Mouse (Mus musculus): ENCODE data around the gene Eps8l2. TPM values are rescaled to one million over a fixed set of nuclear protein-coding genes. Genes with fewer than 3 reads are reported as not detected.
A peak's percentile ranks its signal among the peaks of the same experiment; 100 is the strongest.

Gene Eps8l2
- total and polyA plus RNA-seq, 3 experiments = 0.10 TPM; not detected in 2

GRCm38 (mm10) chr7:141356971-141357370, 18.3 kb downstream of the Eps8l2 start:
- no peaks in the 10 kb centered on the region for H3K9me3 ChIP-seq (replicated peaks; ENCODE audit: insufficient read depth, low read length)
- H3K36me3 ChIP-seq (ENCODE audit: control insufficient read depth in 1 of 2, insufficient read depth in 2 of 2, low read length in 2 of 2) = no peaks in the 10 kb centered on the region
- H3K79me2 ChIP-seq (ENCODE audit: control insufficient read depth, insufficient read depth, low read length, poor library complexity) = no peaks in the 10 kb centered on the region
- H3K27ac ChIP-seq (ENCODE audit: control insufficient read depth, low read depth, low read length) = no peak overlapping the region
- 0 out of 2 replicates have a peak overlapping the region, but pooled peaks have one; percentile 3 for H3K9ac ChIP-seq (ENCODE audit: control insufficient read depth, low read depth, low read length, poor library complexity, severe bottlenecking)
- H3K27me3 ChIP-seq (ENCODE audit: control insufficient read depth in 1 of 2, insufficient read depth in 2 of 2, low read length in 2 of 2) = peaks cover 4 to 15% of the 10 kb centered on the region in 2 experiments; a peak in 3 of 4 replicates
- TF ChIP-seq MAX (IDR thresholded peaks at IDR 0.05; ENCODE audit: low read length) = 0 out of 2 replicates have a peak, but pooled peaks have one; percentile 41
- no peak for TF ChIP-seq POLR2AphosphoS5 (IDR thresholded peaks at IDR 0.05; ENCODE audit: borderline replicate concordance, low read depth, low read length)
- no peak for TF ChIP-seq CTCF (IDR thresholded peaks at IDR 0.05 in 2 of 3, conservative IDR thresholded peaks at IDR 0.05 in 1 of 3; ENCODE audit: control insufficient read depth in 1 of 3, insufficient read depth in 1 of 3, low read depth in 2 of 3, low read length in 3 of 3, poor library complexity in 1 of 3, severe bottlenecking in 1 of 3)
- no peak for TF ChIP-seq RAD21 (IDR thresholded peaks at IDR 0.05; ENCODE audit: low read depth, low read length)
- TF ChIP-seq MXI1 (IDR thresholded peaks at IDR 0.05; ENCODE audit: low read depth, low read length) = peak; percentile 44; the same call in 1 of the 2 replicates
- no peak for TF ChIP-seq ZKSCAN1 (IDR thresholded peaks at IDR 0.05; ENCODE audit: low read depth, low read length)
- no peak for TF ChIP-seq HCFC1 (IDR thresholded peaks at IDR 0.05; ENCODE audit: low read depth, low read length)
- TF ChIP-seq E2F4 (IDR thresholded peaks at IDR 0.05; ENCODE audit: borderline replicate concordance, low read depth, low read length) = no peak
- no peak for TF ChIP-seq POLR2A (IDR thresholded peaks at IDR 0.05; ENCODE audit: control insufficient read depth in 1 of 2, insufficient read depth in 1 of 2, low read depth in 1 of 2, low read length in 2 of 2, poor library complexity in 1 of 2)
- no peak for TF ChIP-seq RCOR1 (IDR thresholded peaks at IDR 0.05; ENCODE audit: low read depth, low read length)
- no peak for TF ChIP-seq MAFK (IDR thresholded peaks at IDR 0.05; ENCODE audit: borderline replicate concordance, low read depth, low read length)
- TF ChIP-seq ZC3H11A (IDR thresholded peaks at IDR 0.05; ENCODE audit: low read depth, low read length) = no peak
- TF ChIP-seq SIN3A (IDR thresholded peaks at IDR 0.05; ENCODE audit: low read length) = peak; percentile 42; the same call in 1 of the 2 replicates
- H3K4me3 ChIP-seq (ENCODE audit: control insufficient read depth in 1 of 2, insufficient read depth in 1 of 2, low read depth in 2 of 2, low read length in 2 of 2) = 0 out of 4 replicates have a peak overlapping the region, but pooled peaks have one; percentile 10 to 15
- H3K4me1 ChIP-seq (ENCODE audit: control insufficient read depth in 1 of 2, insufficient read depth in 2 of 2, low read length in 2 of 2) = peaks cover 0 to 9% of the 10 kb centered on the region in 2 experiments; a peak in 3 of 4 replicates
- DNase-seq (ENCODE audit: low read depth, low spot score) = peak; percentile 61

DNA sequence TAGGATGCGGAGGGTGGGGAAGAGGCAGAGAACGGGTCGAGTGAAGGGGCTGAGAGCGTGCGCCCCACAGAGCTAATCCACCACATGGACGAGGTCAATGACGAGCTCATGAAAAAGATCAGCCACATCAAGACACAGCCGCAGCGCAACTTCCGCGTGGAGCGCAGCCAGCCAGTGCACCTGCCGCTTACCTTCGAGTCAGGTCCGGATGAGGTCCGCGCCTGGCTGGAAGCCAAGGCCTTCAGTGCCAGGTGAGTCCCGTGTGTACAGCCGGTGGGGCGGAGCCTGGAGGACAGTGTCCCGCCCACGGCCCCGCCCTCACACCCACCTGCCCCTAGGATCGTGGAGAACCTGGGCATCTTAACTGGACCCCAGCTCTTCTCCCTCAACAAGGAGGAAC, 22.8 kb downstream of the Eps8l2 start:
- Histone ChIP-seq H3K9me3 (replicated peaks; ENCODE audit: insufficient read depth, low read length) (no peaks in the 10 kb centered on the region), H3K79me2 (ENCODE audit: control insufficient read depth, insufficient read depth, low read length, poor library complexity) (no peaks in the 10 kb centered on the region), H3K4me1 (ENCODE audit: control insufficient read depth in 1 of 2, insufficient read depth in 2 of 2, low read length in 2 of 2) (peaks cover 11 to 20% of the 10 kb centered on the region in 2 experiments), H3K27me3 (ENCODE audit: control insufficient read depth in 1 of 2, insufficient read depth in 2 of 2, low read length in 2 of 2) (no peaks in the 10 kb centered on the region; a peak in 1 of 4 replicates), H3K27ac (ENCODE audit: control insufficient read depth, low read depth, low read length) (no peak overlapping the region), H3K9ac (ENCODE audit: control insufficient read depth, low read depth, low read length, poor library complexity, severe bottlenecking) (no peak overlapping the region), H3K36me3 (ENCODE audit: control insufficient read depth in 1 of 2, insufficient read depth in 2 of 2, low read length in 2 of 2) (peaks cover 0 to 16% of the 10 kb centered on the region in 2 experiments; a peak in 2 of 4 replicates), H3K4me3 (ENCODE audit: control insufficient read depth in 1 of 2, insufficient read depth in 1 of 2, low read depth in 2 of 2, low read length in 2 of 2) (no peak overlapping the region)
- TF ChIP-seq RCOR1 (IDR thresholded peaks at IDR 0.05; ENCODE audit: low read depth, low read length) (no peak), NELFE (IDR thresholded peaks at IDR 0.05; ENCODE audit: low read depth, low read length) (no peak), USF2 (IDR thresholded peaks at IDR 0.05; ENCODE audit: borderline replicate concordance in 1 of 2, insufficient read depth in 1 of 2, low read depth in 1 of 2, low read length in 2 of 2) (no peak), CHD1 (IDR thresholded peaks at IDR 0.05; ENCODE audit: low read depth, low read length) (no peak), MEF2A (IDR thresholded peaks at IDR 0.05; ENCODE audit: extremely low read depth, insufficient replicate concordance, low read depth, low read length, poor library complexity, severe bottlenecking) (no peak), TAL1 (IDR thresholded peaks at IDR 0.05; ENCODE audit: low read length) (no peak), ELF1 (IDR thresholded peaks at IDR 0.05; ENCODE audit: low read depth, low read length) (no peak), GABPA (IDR thresholded peaks at IDR 0.05; ENCODE audit: low read depth, low read length) (no peak), JUND (IDR thresholded peaks at IDR 0.05; ENCODE audit: low read depth, low read length) (no peak), KAT2A (conservative IDR thresholded peaks at IDR 0.05; ENCODE audit: low read depth, low read length) (no peak), ETS1 (IDR thresholded peaks at IDR 0.05; ENCODE audit: low read depth, low read length) (no peak), BHLHE40 (IDR thresholded peaks at IDR 0.05; ENCODE audit: borderline replicate concordance, low read depth, low read length) (no peak), CTCF (IDR thresholded peaks at IDR 0.05 in 2 of 3, conservative IDR thresholded peaks at IDR 0.05 in 1 of 3; ENCODE audit: control insufficient read depth in 1 of 3, insufficient read depth in 1 of 3, low read depth in 2 of 3, low read length in 3 of 3, poor library complexity in 1 of 3, severe bottlenecking in 1 of 3) (no peak), ZC3H11A (IDR thresholded peaks at IDR 0.05; ENCODE audit: low read depth, low read length) (no peak), TBP (IDR thresholded peaks at IDR 0.05; ENCODE audit: low read depth, low read length) (no peak), USF1 (IDR thresholded peaks at IDR 0.05; ENCODE audit: low read depth, low read length) (no peak), POLR2AphosphoS2 (IDR thresholded peaks at IDR 0.05; ENCODE audit: low read length) (no peak), ZKSCAN1 (IDR thresholded peaks at IDR 0.05; ENCODE audit: low read depth, low read length) (no peak)
- DNase-seq (ENCODE audit: low read depth, low spot score) = no peak

All from MEL (cell line).